Mouse (Mus musculus) midbrain, embryonic 15.5 days (tissue): Measurements from ENCODE around the gene Htra2. TPM values are rescaled to one million over a fixed set of nuclear protein-coding genes. Genes with fewer than 3 reads are reported as not detected.

Experiments
- ATAC-seq: fragments of 200-750 bp; cut with Nextera tagmentation; replicated peaks from 2 replicates; pipeline ENCODE4 v1.8.0; 2017; ENCODE audit warnings: moderate TSS enrichment
- H3K27ac ChIP-seq: fragments of 300-500 bp; sonication (generic); 2 replicates; pipeline ENCODE4 v1.5.1; 2015; ENCODE audit warnings: mild to moderate bottlenecking, inconsistent platforms
- H3K27me3 ChIP-seq: fragments of 300-500 bp; sonication (generic); replicated peaks from 2 replicates; pipeline ENCODE4 v1.6.1; 2015; ENCODE audit warnings: inconsistent platforms
- H3K36me3 ChIP-seq: fragments of 300-500 bp; sonication (generic); replicated peaks from 2 replicates; pipeline ENCODE4 v1.6.1; 2015; ENCODE audit warnings: inconsistent platforms
- H3K4me1 ChIP-seq: fragments of 300-500 bp; sonication (generic); 2 replicates; pipeline ENCODE4 v1.6.1; 2015; ENCODE audit warnings: inconsistent platforms
- H3K4me2 ChIP-seq: fragments of 300-500 bp; sonication (generic); 2 replicates; pipeline ENCODE4 v1.6.1; 2015; ENCODE audit warnings: inconsistent platforms, mild to moderate bottlenecking, moderate library complexity
- H3K4me3 ChIP-seq: fragments of 300-500 bp; sonication (generic); 2 replicates; pipeline ENCODE4 v1.5.1; 2015; ENCODE audit warnings: mild to moderate bottlenecking, inconsistent platforms
- H3K9ac ChIP-seq: fragments of 300-500 bp; sonication (generic); 2 replicates; pipeline ENCODE4 v1.6.1; 2015; ENCODE audit warnings: mild to moderate bottlenecking, inconsistent platforms
- H3K9me3 ChIP-seq: fragments of 300-500 bp; sonication (generic); 2 replicates; pipeline ENCODE4 v1.6.1; 2016; ENCODE audit warnings: inconsistent platforms
- WGBS: fragments of 180-500 bp; shearing (Covaris S2); methylation state at CpG from one replicate; pipeline ENCODE4 v1.1.7; 2015; ENCODE audit warnings: mixed read lengths; 5-methylcytosine and 5-hydroxymethylcytosine counted together
- polyA plus RNA-seq: library from polyadenylated mRNA; unstranded; fragments of >200 nt; fragmentation: Nextera tagmentation; extraction: Ambion mirVana; gene quantifications from 2 replicates; pipeline ENCODE4 v1.2.1, GENCODE M21; 2015

The Htra2 gene
- polyA plus RNA-seq, 1 experiment from 2014 or later, result 81.2 TPM

DNA sequence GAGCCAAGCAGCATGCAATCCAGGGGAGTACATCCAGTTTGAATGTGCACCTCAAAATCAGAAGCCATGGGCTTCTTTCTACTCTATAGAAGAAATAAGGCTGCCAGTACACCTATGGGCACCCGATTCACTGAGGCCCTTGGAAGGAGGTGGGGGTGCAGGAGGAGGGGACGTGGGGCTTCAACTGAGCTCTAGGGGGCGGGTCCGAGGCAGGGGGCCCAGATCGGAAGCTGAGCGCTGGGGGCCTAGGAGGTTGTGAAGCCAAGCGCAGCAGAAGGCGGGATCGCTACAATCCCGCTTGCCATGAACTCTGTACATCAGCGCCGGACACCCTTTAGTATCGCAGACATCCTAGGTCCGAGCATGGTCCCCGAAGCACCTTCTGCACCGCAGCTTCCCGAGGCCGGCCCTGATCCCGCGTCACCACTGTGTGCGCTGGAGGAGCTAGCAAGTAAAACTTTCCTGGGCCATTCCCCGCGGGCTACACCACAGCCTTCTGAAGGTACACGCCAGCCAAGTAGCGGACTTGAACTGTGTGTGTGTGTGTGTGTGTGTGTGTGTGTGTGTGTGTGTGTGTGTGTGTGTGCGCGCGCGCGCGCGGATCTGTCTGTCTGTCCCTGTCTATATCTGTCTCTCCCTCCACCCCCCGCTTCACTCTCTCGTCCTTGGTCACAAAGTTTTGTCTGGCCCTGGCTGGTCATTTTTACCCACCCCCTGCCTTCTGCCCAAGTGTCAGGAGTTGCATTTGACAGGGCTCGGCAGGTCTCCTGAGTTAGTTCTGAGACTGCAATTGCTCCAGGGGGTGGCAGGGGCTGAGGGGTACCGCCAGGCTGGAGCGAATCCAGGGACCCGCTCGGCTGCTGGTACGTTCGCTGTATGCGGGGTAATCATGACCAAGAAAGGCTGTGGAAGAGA, 31.3 kb upstream of the Htra2 start, which contains the start of gene Lbx2:
Gene Lbx2 (plus strand): TSS at position 247 of the 915 bp plus-strand sequence.
- Histone ChIP-seq H3K27me3 (peaks cover 90% of the 10 kb centered on the region), H3K4me2 (peak within 1 kb of the TSS; percentile 13), H3K4me1 (peaks cover 14% of the 10 kb centered on the region; the same call in 1 of the 2 replicates), H3K27ac (no peak within 1 kb of the TSS), H3K4me3 (0 out of 2 replicates have a peak within 1 kb of the TSS, but pooled peaks have one; percentile 1), H3K9me3 (no peaks in the 10 kb centered on the region), H3K9ac (no peak within 1 kb of the TSS), H3K36me3 (no peaks in the 10 kb centered on the region)
- no peak for ATAC-seq
- WGBS, result 4% methylated on average over 42 of the region's 42 CpGs

DNA sequence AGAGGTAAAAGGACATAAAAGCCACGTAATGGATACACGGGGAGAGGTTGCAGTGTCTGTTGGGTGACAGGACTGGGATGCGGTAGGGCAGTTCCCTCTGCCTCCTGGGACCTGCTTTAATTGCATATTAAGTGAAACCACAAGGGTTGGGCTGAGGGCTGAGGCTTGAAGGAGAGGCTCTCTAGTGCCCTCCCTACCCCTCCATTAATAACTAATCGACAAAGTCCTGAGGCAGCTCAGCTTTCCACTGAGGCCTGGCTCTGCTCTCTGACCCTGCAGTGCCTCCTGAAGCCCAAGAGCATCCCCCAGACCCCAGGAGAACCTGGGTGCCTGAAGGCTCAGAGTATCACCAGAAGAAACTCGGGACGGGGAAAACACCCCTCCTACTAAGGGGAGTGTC, 29.4 kb upstream of the Htra2 start:
- Histone ChIP-seq H3K4me3 (no peak overlapping the region), H3K4me1 (peaks cover 23% of the 10 kb centered on the region), H3K36me3 (0 out of 2 replicates have a peak, but pooled peaks cover 9% of the 10 kb centered on the region), H3K9me3 (no peaks in the 10 kb centered on the region), H3K4me2 (no peak overlapping the region), H3K27ac (no peak overlapping the region), H3K27me3 (peaks cover 74% of the 10 kb centered on the region), H3K9ac (no peak overlapping the region)
- no peak for ATAC-seq
- 4% methylated on average over 6 of the region's 6 CpGs for WGBS

DNA sequence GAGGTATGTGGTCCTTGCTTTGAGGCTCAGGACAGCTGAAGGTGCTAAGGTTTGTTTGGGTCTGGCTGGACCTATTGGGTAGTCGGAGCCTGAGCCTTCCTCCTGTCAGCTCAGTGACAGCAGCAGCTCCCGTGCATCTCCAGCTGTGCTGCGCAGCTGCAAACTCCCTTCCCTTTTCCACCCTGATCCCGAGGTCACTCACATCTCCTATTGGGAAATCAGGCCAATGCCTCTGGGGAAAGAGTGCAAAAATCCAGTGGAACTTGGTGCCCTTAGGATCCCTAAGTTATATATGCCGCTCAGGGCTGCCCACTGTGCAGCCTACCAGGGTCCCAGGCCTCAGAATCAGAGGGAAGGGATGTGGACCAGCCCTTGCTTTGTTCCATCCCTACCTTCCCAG, 28.4 kb upstream of the Htra2 start:
- no peak for ATAC-seq
- no peaks in the 10 kb centered on the region for H3K9me3 ChIP-seq
- H3K4me2 ChIP-seq, result no peak overlapping the region
- H3K4me1 ChIP-seq, result peaks cover 30% of the 10 kb centered on the region
- H3K27ac ChIP-seq, result no peak overlapping the region
- H3K27me3 ChIP-seq, result peaks cover 66% of the 10 kb centered on the region
- 12% methylated on average over 5 of the region's 5 CpGs for WGBS
- 0 out of 2 replicates have a peak, but pooled peaks cover 9% of the 10 kb centered on the region for H3K36me3 ChIP-seq
- H3K9ac ChIP-seq, result no peak overlapping the region
- H3K4me3 ChIP-seq, result no peak overlapping the region

GRCm38 (mm10) chr6:83080210-83080609, 25.1 kb upstream of the Htra2 start:
- Histone ChIP-seq H3K27ac (no peak overlapping the region), H3K4me3 (no peak overlapping the region), H3K9ac (no peak overlapping the region), H3K4me1 (peaks cover 29% of the 10 kb centered on the region), H3K36me3 (0 out of 2 replicates have a peak, but pooled peaks cover 9% of the 10 kb centered on the region), H3K9me3 (no peaks in the 10 kb centered on the region), H3K27me3 (peaks cover 47% of the 10 kb centered on the region), H3K4me2 (no peak overlapping the region)
- WGBS, result 92% methylated on average over 5 of the region's 5 CpGs
- ATAC-seq, result no peak

GRCm38 (mm10) chr6:83078324-83078858, 23.3 kb upstream of the Htra2 start:
- Histone ChIP-seq H3K9me3 (no peaks in the 10 kb centered on the region), H3K27me3 (peaks cover 47% of the 10 kb centered on the region), H3K4me3 (peak overlapping the region; percentile 92), H3K4me2 (peak overlapping the region; percentile 95), H3K4me1 (peaks cover 26% of the 10 kb centered on the region), H3K36me3 (0 out of 2 replicates have a peak, but pooled peaks cover 9% of the 10 kb centered on the region), H3K9ac (peak overlapping the region; percentile 88), H3K27ac (peak overlapping the region; percentile 95)
- ATAC-seq, result peak; percentile 91
- 0% methylated on average over 46 of the region's 46 CpGs for WGBS

DNA sequence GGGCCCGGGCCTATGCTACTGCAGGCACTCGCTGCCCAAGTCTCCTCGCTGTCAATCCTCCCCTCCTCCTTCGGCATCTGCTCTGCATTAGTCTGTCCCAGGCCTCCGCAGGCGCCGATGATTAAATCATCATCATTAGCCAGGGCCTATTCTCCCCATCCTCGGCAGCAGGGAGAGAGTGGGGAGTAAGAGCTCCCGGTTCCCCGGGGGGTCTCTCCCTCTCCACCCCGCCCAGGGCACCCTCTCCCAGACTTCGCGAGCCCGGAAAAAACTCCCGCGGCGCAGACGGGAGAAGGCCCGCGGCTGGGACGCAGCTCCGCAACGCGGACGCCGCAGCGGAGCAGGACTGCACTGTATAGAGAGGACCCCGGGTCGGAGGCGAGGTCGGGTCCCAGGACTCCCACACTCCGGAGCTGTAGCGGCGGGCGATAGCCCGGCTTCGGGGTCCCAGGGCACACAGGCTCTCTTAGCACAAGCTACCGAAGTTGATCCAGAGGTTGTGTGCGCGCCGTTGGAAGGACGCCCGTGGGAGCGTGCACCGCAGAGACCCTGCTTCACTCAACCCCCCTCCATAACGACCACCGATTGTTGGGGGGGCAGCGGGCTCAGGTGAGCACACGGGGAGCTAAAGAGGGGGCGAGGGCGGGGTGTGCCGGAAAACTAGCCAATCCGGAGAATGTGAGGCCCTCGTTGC, 22.7 kb upstream of the Htra2 start, which contains the start of gene Pcgf1:
Gene Pcgf1 (plus strand): TSS at position 240 of the 694 bp plus-strand sequence.
- Histone ChIP-seq H3K4me3 (peak within 1 kb of the TSS; percentile 92), H3K4me1 (peaks cover 25% of the 10 kb centered on the region), H3K4me2 (peak within 1 kb of the TSS; percentile 95), H3K9ac (peak within 1 kb of the TSS; percentile 88), H3K27ac (peak within 1 kb of the TSS; percentile 95), H3K27me3 (peaks cover 43% of the 10 kb centered on the region), H3K36me3 (0 out of 2 replicates have a peak, but pooled peaks cover 9% of the 10 kb centered on the region), H3K9me3 (no peaks in the 10 kb centered on the region)
- under 1% methylated on average over 54 of the region's 54 CpGs for WGBS
- peak; percentile 95 for ATAC-seq

GRCm38 (mm10) chr6:83074979-83075378, 19.9 kb upstream of the Htra2 start:
- ATAC-seq, result no peak
- WGBS, result 12% methylated on average over 2 of the region's 2 CpGs
- H3K4me3 ChIP-seq, result no peak overlapping the region
- no peak overlapping the region for H3K4me2 ChIP-seq
- peaks cover 60% of the 10 kb centered on the region for H3K27me3 ChIP-seq
- H3K9me3 ChIP-seq, result no peaks in the 10 kb centered on the region
- H3K27ac ChIP-seq, result no peak overlapping the region
- no peak overlapping the region for H3K9ac ChIP-seq
- H3K4me1 ChIP-seq, result peaks cover 31% of the 10 kb centered on the region
- H3K36me3 ChIP-seq, result no peaks in the 10 kb centered on the region

DNA sequence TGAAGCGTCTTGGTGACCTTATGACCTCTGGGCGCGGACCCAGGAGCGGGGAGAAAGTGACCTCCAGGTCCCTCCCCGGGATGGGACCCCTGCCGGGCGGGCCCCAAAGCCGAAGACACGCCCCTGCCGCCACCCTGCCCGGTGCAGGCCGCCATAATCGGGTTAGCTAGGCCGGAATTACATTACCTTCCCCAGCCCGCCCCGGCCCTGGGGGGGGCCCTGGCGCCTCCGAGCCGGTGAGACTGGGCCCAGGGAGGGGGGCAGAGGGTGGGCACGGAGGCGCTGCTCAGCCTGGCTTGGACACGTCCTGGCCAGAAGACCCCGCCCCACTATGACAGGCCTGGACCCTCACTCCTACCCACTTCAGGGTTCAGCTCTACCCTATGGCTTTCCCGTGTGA, 16.1 kb upstream of the Htra2 start:
- Histone ChIP-seq H3K36me3 (no peaks in the 10 kb centered on the region), H3K4me1 (peaks cover 27% of the 10 kb centered on the region), H3K27me3 (peaks cover 94% of the 10 kb centered on the region), H3K4me2 (no peak overlapping the region), H3K9me3 (no peaks in the 10 kb centered on the region), H3K9ac (no peak overlapping the region), H3K4me3 (no peak overlapping the region), H3K27ac (no peak overlapping the region)
- 0 out of 2 replicates have a peak, but pooled peaks have one; percentile 13 for ATAC-seq
- 1% methylated on average over 23 of the region's 24 CpGs for WGBS

DNA sequence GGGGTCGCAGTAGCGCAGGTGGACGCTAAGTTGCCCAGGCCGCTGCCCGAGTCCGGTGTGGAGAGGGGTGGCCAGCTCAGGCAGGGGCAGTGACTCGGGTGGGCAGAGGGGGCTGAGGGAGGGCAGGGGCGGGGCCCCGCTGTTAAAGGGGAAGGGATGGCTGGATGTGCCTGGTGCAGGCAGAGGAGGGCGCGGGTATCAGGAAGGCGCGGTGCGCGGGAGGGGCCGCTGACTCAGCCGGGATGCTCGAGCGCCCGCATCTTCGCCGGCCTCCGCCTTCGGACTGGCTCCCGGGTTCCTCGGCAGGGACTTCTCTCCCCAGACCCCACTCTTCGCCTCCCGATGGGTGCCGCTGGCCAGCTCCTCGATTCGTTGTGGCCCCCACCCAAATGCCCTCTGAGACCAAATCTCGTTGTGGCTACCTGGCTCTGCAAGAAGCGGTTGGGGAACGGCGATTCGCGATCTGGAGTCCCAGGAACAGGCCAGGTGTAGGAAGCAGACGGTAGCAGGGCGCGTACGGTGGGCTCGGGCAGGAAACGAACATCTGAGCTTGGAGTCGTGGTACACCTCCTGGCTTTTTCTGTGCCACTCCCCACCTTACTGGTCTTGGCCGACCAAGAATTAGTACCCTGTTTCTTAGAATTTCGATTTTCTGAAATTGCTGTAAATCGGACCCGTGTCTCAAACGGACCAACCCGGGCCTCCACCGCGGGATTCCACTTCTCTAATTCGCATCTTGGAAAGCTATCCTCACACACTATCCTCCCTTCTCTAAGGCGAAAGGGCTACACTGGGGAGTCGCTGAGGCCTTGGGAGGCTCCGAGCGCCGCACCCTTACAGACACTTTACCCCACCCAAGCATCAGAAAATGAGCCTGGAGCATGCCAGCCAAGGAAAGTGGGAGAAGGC, 15.5 kb upstream of the Htra2 start:
- no peak for ATAC-seq
- peaks cover 94% of the 10 kb centered on the region for H3K27me3 ChIP-seq
- 0 out of 2 replicates have a peak overlapping the region, but pooled peaks have one; percentile 2 for H3K4me3 ChIP-seq
- no peaks in the 10 kb centered on the region for H3K9me3 ChIP-seq
- no peak overlapping the region for H3K9ac ChIP-seq
- no peak overlapping the region for H3K27ac ChIP-seq
- no peaks in the 10 kb centered on the region for H3K36me3 ChIP-seq
- WGBS, result 1% methylated on average over 56 of the region's 58 CpGs
- peaks cover 27% of the 10 kb centered on the region for H3K4me1 ChIP-seq
- no peak overlapping the region for H3K4me2 ChIP-seq

DNA sequence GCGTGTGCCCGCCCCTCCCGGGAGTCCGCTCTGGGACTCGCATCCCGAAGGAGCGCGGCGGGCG, 15.0 kb upstream of the Htra2 start, which contains the start of gene Tlx2:
Gene Tlx2 (minus strand): TSS at position 47 of the 64 bp plus-strand sequence.
- Histone ChIP-seq H3K27ac (no peak within 1 kb of the TSS), H3K27me3 (peaks cover 94% of the 10 kb centered on the region), H3K9me3 (no peaks in the 10 kb centered on the region), H3K9ac (no peak within 1 kb of the TSS), H3K4me2 (no peak within 1 kb of the TSS), H3K36me3 (no peaks in the 10 kb centered on the region), H3K4me3 (peak within 1 kb of the TSS; percentile 25), H3K4me1 (peaks cover 27% of the 10 kb centered on the region)
- no peak for ATAC-seq
- WGBS, result 0% methylated on average over 9 of the region's 10 CpGs

- Histone ChIP-seq H3K4me3 (0 out of 2 replicates have a peak overlapping the region, but pooled peaks have one; percentile 2), H3K27ac (no peak overlapping the region), H3K36me3 (no peaks in the 10 kb centered on the region), H3K9me3 (no peaks in the 10 kb centered on the region), H3K9ac (no peak overlapping the region), H3K27me3 (peaks cover 94% of the 10 kb centered on the region), H3K4me2 (no peak overlapping the region), H3K4me1 (peaks cover 27% of the 10 kb centered on the region)
- 1% methylated on average over 69 of the region's 69 CpGs for WGBS
- ATAC-seq, result peak; percentile 51
Measured at GRCm38 (mm10) chr6:83069488-83070246, 14.6 kb upstream of the Htra2 start.
